Mouse (Mus musculus): Measurements from ENCODE around the gene Gm8298. TPM values are rescaled to one million over a fixed set of nuclear protein-coding genes. Genes with fewer than 3 reads are reported as not detected.

Gene Gm8298
- polyA plus RNA-seq (2014; fragmentation: Illumina TruSeq; extraction: RNeasy Lipid Tissue Mini Kit (QIAGEN cat#74804); ENCODE audit: low replicate concordance), result not detected

GRCm38 (mm10) chr3:59860751-59861150 lies at the start of gene Gm8298:
Gm8298 (plus strand) TSS chr3:59861051.

GRCm38 (mm10) chr3:59924914-59925313 lies 64.1 kb downstream of the Gm8298 start, which contains the start of gene C130079G13Rik:
C130079G13Rik (plus strand) TSS chr3:59925214.

Other genes starting within 250 kb of the Gm8298 start
- gene Gm5538, start 131.3 kb upstream of the Gm8298 start, polyA plus RNA-seq (2014; fragmentation: Illumina TruSeq; extraction: RNeasy Lipid Tissue Mini Kit (QIAGEN cat#74804); ENCODE audit: low replicate concordance), result not detected
- gene C130079G13Rik, start 64.2 kb downstream of the Gm8298 start, polyA plus RNA-seq (2014; fragmentation: Illumina TruSeq; extraction: RNeasy Lipid Tissue Mini Kit (QIAGEN cat#74804); ENCODE audit: low replicate concordance), result not detected
- not detected for gene Aadacl2, start 145.7 kb downstream of the Gm8298 start, polyA plus RNA-seq (2014; fragmentation: Illumina TruSeq; extraction: RNeasy Lipid Tissue Mini Kit (QIAGEN cat#74804); ENCODE audit: low replicate concordance)
- 969 TPM for gene Aadac, start 164.7 kb downstream of the Gm8298 start, polyA plus RNA-seq (2014; fragmentation: Illumina TruSeq; extraction: RNeasy Lipid Tissue Mini Kit (QIAGEN cat#74804); ENCODE audit: low replicate concordance)
- gene Sucnr1, start 220.8 kb downstream of the Gm8298 start, polyA plus RNA-seq (2014; fragmentation: Illumina TruSeq; extraction: RNeasy Lipid Tissue Mini Kit (QIAGEN cat#74804); ENCODE audit: low replicate concordance), result 2.3 TPM